In genomic region chr12:55446746-55447395, GRCm38 (mm10) we compare ENCODE assay signal across 8 mouse cellular contexts. TPM values are rescaled to one million over a fixed set of nuclear protein-coding genes. Genes with fewer than 3 reads are reported as not detected.
DNase-seq lines count a peak whose midpoint lies in the region; ATAC-seq lines count a peak whose summit lies in the region.

No protein-coding gene starts in this region.

- no peaks in the 10 kb centered on the region for H3K27me3 ChIP-seq in hindbrain, embryonic 15.5 days

- peaks cover 26% of the 10 kb centered on the region for H3K4me1 ChIP-seq in hindbrain, embryonic 15.5 days (replicated peaks)

- no peaks in the 10 kb centered on the region for H3K9me3 ChIP-seq in hindbrain, embryonic 15.5 days

- no peaks in the 10 kb centered on the region for H3K36me3 ChIP-seq in hindbrain, embryonic 15.5 days

- peak; percentile 92 for ATAC-seq in hindbrain, embryonic 15.5 days (ENCODE audit: low FRiP score, low read depth)

- peak overlapping the region; percentile 83 for H3K27ac ChIP-seq in hindbrain, embryonic 15.5 days (replicated peaks)

- H3K4me3 ChIP-seq in hindbrain, embryonic 15.5 days = no peak overlapping the region

- DNase-seq in MN1 (ENCODE audit: low spot score) = peak; percentile 96
- DNase-seq in cerebellum, postnatal 25 days = peak; percentile 80 to 85
- peak; percentile 84 for DNase-seq in gastrocnemius, adult 18-20 months (ENCODE audit: low spot score)
- peak; percentile 81 for DNase-seq in left cerebral cortex, adult 11 months (ENCODE audit: low spot score)
- DNase-seq in lung, postnatal 25 days (ENCODE audit: low spot score) = peak; percentile 83
- peak; percentile 6 for DNase-seq in retina, adult 2 months (ENCODE audit: low read depth, low spot score)
- peak; percentile 75 for DNase-seq in thymus, postnatal 25 days

- WGBS in hindbrain, embryonic 15.5 days = 16% methylated on average over 13 of the region's 13 CpGs

- H3K9ac ChIP-seq in hindbrain, embryonic 15.5 days = no peak overlapping the region; the same call in 1 of the 2 replicates

- peak overlapping the region; percentile 21; the same call in 1 of the 2 replicates for H3K4me2 ChIP-seq in hindbrain, embryonic 15.5 days

RNA-seq across cellular contexts. Expression of gene Nfkbia, which starts 45.6 kb away (rescaled TPM):
- total RNA-seq in gastrocnemius, adult 18-20 months (2021) = 10 to 100 TPM; 19.0 to 63.6 TPM
- polyA plus RNA-seq in hindbrain, embryonic 15.5 days (2015; fragmentation: Nextera tagmentation; extraction: Ambion mirVana) = 61.6 and 62.6 TPM in 2 replicates

Comparison
In these comparisons a context has a peak if more than half of its experiments do, and no peak if none do; other contexts are left out.
1. DNase-seq: peak in every context shown above with its lines; median percentile 96 in MN1; 84 in gastrocnemius, adult 18-20 months; 83 in lung, postnatal 25 days; 82 in cerebellum, postnatal 25 days; 81 in left cerebral cortex, adult 11 months; 75 in thymus, postnatal 25 days; 6 in retina, adult 2 months.